Mouse (Mus musculus): ENCODE results near the gene Cacna1g. TPM values are rescaled to one million over a fixed set of nuclear protein-coding genes. Genes with fewer than 3 reads are reported as not detected.

The Cacna1g gene
- total and polyA plus RNA-seq, 3 experiments = 1.7 to 3.7 (median 2.4) TPM

GRCm38 (mm10) chr11:94480382-94480781 lies 6.4 kb upstream of the Cacna1g start:
- Histone ChIP-seq H3K36me3 (replicated peaks in 1 of 2; ENCODE audit: control insufficient read depth in 1 of 2, insufficient read depth in 1 of 2, low read length in 1 of 2) (no peaks in the 10 kb centered on the region), H3K9me3 (replicated peaks; ENCODE audit: low read length) (no peaks in the 10 kb centered on the region), H3K79me2 (replicated peaks; ENCODE audit: control insufficient read depth, extremely low read depth, insufficient read depth, poor library complexity, severe bottlenecking) (no peaks in the 10 kb centered on the region), H3K27ac (ENCODE audit: insufficient read depth, low read depth) (no peak overlapping the region), H3K9ac (ENCODE audit: insufficient read depth, low read depth) (no peak overlapping the region), H3K4me3 (replicated peaks in 1 of 3; ENCODE audit: low read depth in 2 of 3, low read length in 2 of 3, poor library complexity in 1 of 3) (no peak overlapping the region), H3K4me1 (ENCODE audit: control insufficient read depth in 1 of 2, insufficient read depth in 2 of 2) (peaks cover 6 to 12% of the 10 kb centered on the region in 2 experiments), H3K4me2 (ENCODE audit: insufficient read depth, low read depth, poor library complexity, severe bottlenecking) (no peak overlapping the region), H3K27me3 (replicated peaks) (peaks cover 91% of the 10 kb centered on the region)
- in situ Hi-C loops (cut with MboI; ENCODE audit: low pct_ligation_motif_present, low pct_unique_long_range_greater_than_20kb, low sequenced_read_pairs) = loop anchor here (5.0 to 10.0 kb wide), 3 partner anchors 58 to 346 kb away; no protein-coding TSS in a partner anchor
- dilution Hi-C loops (cut with MboI; ENCODE audit: extremely low pct_ligation_motif_present, extremely low pct_unique_long_range_greater_than_20kb, low sequenced_read_pairs) = no loop called here
- DNase-seq (ENCODE audit: extremely low read depth) = no peak
- no peak for TF ChIP-seq ELF1 (IDR thresholded peaks at IDR 0.05; ENCODE audit: low read depth, low read length)
- TF ChIP-seq ETS1 (conservative IDR thresholded peaks at IDR 0.05; ENCODE audit: low read depth, low read length) = no peak
- TF ChIP-seq NRF1 (IDR thresholded peaks at IDR 0.05; ENCODE audit: low read depth, low read length) = no peak
- TF ChIP-seq USF2 (conservative IDR thresholded peaks at IDR 0.05; ENCODE audit: low read depth, low read length) = no peak
- TF ChIP-seq CHD1 (IDR thresholded peaks at IDR 0.05; ENCODE audit: low read depth, low read length) = no peak
- no peak for TF ChIP-seq TCF12 (IDR thresholded peaks at IDR 0.05; ENCODE audit: low read depth, low read length)
- no peak for TF ChIP-seq MAZ (IDR thresholded peaks at IDR 0.05; ENCODE audit: low read depth, low read length)
- no peak for TF ChIP-seq KAT2A (IDR thresholded peaks at IDR 0.05; ENCODE audit: insufficient replicate concordance, low read length)
- no peak for TF ChIP-seq RCOR1 (conservative IDR thresholded peaks at IDR 0.05; ENCODE audit: low read depth, low read length)
- no peak for TF ChIP-seq MAFK (IDR thresholded peaks at IDR 0.05; ENCODE audit: insufficient replicate concordance, low read length)
- TF ChIP-seq MAX (IDR thresholded peaks at IDR 0.05; ENCODE audit: low read length) = no peak
- TF ChIP-seq POLR2A (IDR thresholded peaks at IDR 0.05; ENCODE audit: low read depth, low read length) = no peak
- no peak for TF ChIP-seq MEF2A (IDR thresholded peaks at IDR 0.05; ENCODE audit: borderline replicate concordance, low read depth, low read length)

- no peak overlapping the region for H3K4me2 ChIP-seq (ENCODE audit: insufficient read depth, low read depth, poor library complexity, severe bottlenecking)
- no peak overlapping the region for H3K4me3 ChIP-seq (replicated peaks in 1 of 3; ENCODE audit: low read depth in 2 of 3, low read length in 2 of 3, poor library complexity in 1 of 3)
- H3K9me3 ChIP-seq (replicated peaks; ENCODE audit: low read length) = no peaks in the 10 kb centered on the region
- TF ChIP-seq MAFK (IDR thresholded peaks at IDR 0.05; ENCODE audit: insufficient replicate concordance, low read length) (no peak), GABPA (IDR thresholded peaks at IDR 0.05; ENCODE audit: insufficient replicate concordance, low read depth, low read length) (no peak), USF1 (IDR thresholded peaks at IDR 0.05; ENCODE audit: low read depth, low read length) (no peak), EP300 (IDR thresholded peaks at IDR 0.05; ENCODE audit: low read length) (no peak), NELFE (IDR thresholded peaks at IDR 0.05; ENCODE audit: low read depth, low read length) (no peak), RAD21 (IDR thresholded peaks at IDR 0.05; ENCODE audit: low read depth, low read length) (no peak), E2F4 (IDR thresholded peaks at IDR 0.05; ENCODE audit: insufficient replicate concordance, low read depth, low read length) (no peak), UBTF (IDR thresholded peaks at IDR 0.05; ENCODE audit: low read depth, low read length) (no peak), USF2 (conservative IDR thresholded peaks at IDR 0.05; ENCODE audit: low read depth, low read length) (no peak), ZKSCAN1 (IDR thresholded peaks at IDR 0.05; ENCODE audit: borderline replicate concordance, low read depth, low read length) (no peak)
- H3K9ac ChIP-seq (ENCODE audit: insufficient read depth, low read depth) = no peak overlapping the region
- peaks cover 91% of the 10 kb centered on the region for H3K27me3 ChIP-seq (replicated peaks)
- no peak for DNase-seq (ENCODE audit: extremely low read depth)
- no peak overlapping the region for H3K27ac ChIP-seq (ENCODE audit: insufficient read depth, low read depth)
- H3K4me1 ChIP-seq (ENCODE audit: control insufficient read depth in 1 of 2, insufficient read depth in 2 of 2) = peaks cover 12 to 33% of the 10 kb centered on the region in 2 experiments
- dilution Hi-C loops (cut with MboI; ENCODE audit: extremely low pct_ligation_motif_present, extremely low pct_unique_long_range_greater_than_20kb, low sequenced_read_pairs) (no loop called here), in situ Hi-C loops (cut with MboI; ENCODE audit: low pct_ligation_motif_present, low pct_unique_long_range_greater_than_20kb, low sequenced_read_pairs) (no loop called here)
- H3K79me2 ChIP-seq (replicated peaks; ENCODE audit: control insufficient read depth, extremely low read depth, insufficient read depth, poor library complexity, severe bottlenecking) = no peaks in the 10 kb centered on the region
- H3K36me3 ChIP-seq (replicated peaks in 1 of 2; ENCODE audit: control insufficient read depth in 1 of 2, insufficient read depth in 1 of 2, low read length in 1 of 2) = no peaks in the 10 kb centered on the region
Measured at GRCm38 (mm10) chr11:94477651-94478050, 3.7 kb upstream of the Cacna1g start.
